Mouse (Mus musculus) thymus, adult 2 months (tissue): ENCODE results near the gene AU018091. TPM values are rescaled to one million over a fixed set of nuclear protein-coding genes. Genes with fewer than 3 reads are reported as not detected.

Experiments
- DNase-seq: peaks from one replicate; pipeline ENCODE4 v3.0.0; 2021
- H3K27ac ChIP-seq: fragments of 200-500 bp; 2 replicates; pipeline ENCODE4 v1.5.1; 2012; ENCODE audit warnings: low read length, control low read depth; ENCODE audit not compliant: control insufficient read depth, insufficient read depth
- H3K27me3 ChIP-seq: fragments of 200-500 bp; 2 replicates; pipeline ENCODE4 v1.6.1; 2012; ENCODE audit warnings: mild to moderate bottlenecking, low read length, moderate library complexity, mixed read lengths; ENCODE audit not compliant: control insufficient read depth, insufficient read depth
- H3K36me3 ChIP-seq: fragments of 200-500 bp; 2 replicates; pipeline ENCODE4 v1.6.1; 2012; ENCODE audit warnings: mild to moderate bottlenecking, low read length, moderate library complexity; ENCODE audit not compliant: control insufficient read depth, insufficient read depth
- H3K4me1 ChIP-seq: fragments of 200-500 bp; replicated peaks from 2 replicates; pipeline ENCODE4 v1.6.1; 2012; ENCODE audit warnings: low read length; ENCODE audit not compliant: control insufficient read depth, insufficient read depth
- H3K4me3 ChIP-seq: fragments of 200-500 bp; 2 replicates; pipeline ENCODE4 v1.5.1; 2012; ENCODE audit warnings: mild to moderate bottlenecking, low read length, control low read depth, moderate library complexity; ENCODE audit not compliant: control insufficient read depth, insufficient read depth
- CTCF ChIP-seq: fragments of 200-500 bp; IDR thresholded peaks from 2 replicates; pipeline ENCODE4 v1.5.1; 2012; ENCODE audit warnings: mild to moderate bottlenecking, control low read depth, low read length, moderate library complexity, borderline replicate concordance; ENCODE audit not compliant: control insufficient read depth, poor library complexity, insufficient read depth; ENCODE audit errors: extremely low read depth
- POLR2A ChIP-seq: fragments of 200-500 bp; IDR thresholded peaks from 2 replicates; pipeline ENCODE4 v1.6.1; 2012; ENCODE audit warnings: mild to moderate bottlenecking, low read length, control low read depth, moderate library complexity; ENCODE audit not compliant: control insufficient read depth, poor library complexity, insufficient read depth; ENCODE audit errors: extremely low read depth
- WGBS: fragments of 180-500 bp; shearing (Covaris S2); methylation state at CpG from one replicate; pipeline ENCODE4 v1.1.7; 2018; 5-methylcytosine and 5-hydroxymethylcytosine counted together
- polyA plus RNA-seq: library from polyadenylated mRNA; depleted of rRNA; stranded (reverse); fragments of >200 nt; gene quantifications from 2 replicates; pipeline ENCODE4 v1.2.3, GENCODE M21; 2012

AU018091 gene
- polyA plus RNA-seq, 1 experiment, result 0.12 TPM

DNA sequence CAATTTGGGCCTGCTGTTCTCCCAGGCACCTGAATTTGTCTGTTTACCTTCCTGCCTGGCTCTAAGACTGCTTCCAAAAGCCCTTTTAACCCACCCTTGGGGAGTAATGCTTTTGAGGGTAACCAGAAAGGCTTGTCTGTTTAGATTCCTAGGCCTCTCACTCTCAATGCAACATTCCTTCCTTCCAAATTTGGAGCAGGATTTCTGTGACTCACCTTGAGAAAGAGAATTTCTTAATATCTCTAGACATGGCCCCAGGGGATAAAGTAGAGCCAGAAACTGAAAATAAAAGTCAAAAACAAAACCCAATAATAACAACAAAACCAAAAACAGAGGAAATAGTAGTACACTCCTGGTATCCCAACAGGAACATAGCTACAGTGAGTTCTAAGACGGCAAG lies 707 bp downstream of the AU018091 start:
- Histone ChIP-seq H3K4me1 (no peaks in the 10 kb centered on the region), H3K4me3 (no peak overlapping the region), H3K27me3 (no peaks in the 10 kb centered on the region), H3K36me3 (no peaks in the 10 kb centered on the region), H3K27ac (no peak overlapping the region)
- 93% methylated on average over 1 of the region's 1 CpGs for WGBS
- no peak for DNase-seq
- TF ChIP-seq CTCF, result no peak
- TF ChIP-seq POLR2A, result no peak

DNA sequence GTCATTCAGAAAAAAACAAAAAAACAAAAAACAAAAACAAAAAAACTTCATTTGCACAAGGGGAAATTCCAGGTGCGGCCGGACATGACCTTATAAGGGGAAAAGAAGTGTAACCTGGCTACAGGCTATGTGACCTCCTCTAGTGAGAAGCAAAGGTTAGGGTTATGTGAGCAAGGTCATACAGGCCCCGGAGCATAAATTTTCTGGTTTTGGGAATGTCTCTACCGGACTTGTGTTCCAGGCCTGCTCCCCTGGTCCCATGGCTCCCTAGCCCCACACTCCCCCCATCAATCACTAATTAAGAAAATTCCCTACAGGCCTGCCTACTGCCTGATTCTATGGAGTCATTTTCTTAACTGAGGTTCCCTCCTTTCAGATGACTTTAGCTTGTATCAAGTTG lies 2.7 kb downstream of the AU018091 start:
- Histone ChIP-seq H3K36me3 (no peaks in the 10 kb centered on the region), H3K27ac (no peak overlapping the region), H3K27me3 (no peaks in the 10 kb centered on the region), H3K4me3 (no peak overlapping the region), H3K4me1 (no peaks in the 10 kb centered on the region)
- DNase-seq, result no peak
- WGBS, result 98% methylated on average over 4 of the region's 4 CpGs
- TF ChIP-seq CTCF (no peak), POLR2A (no peak)

DNA sequence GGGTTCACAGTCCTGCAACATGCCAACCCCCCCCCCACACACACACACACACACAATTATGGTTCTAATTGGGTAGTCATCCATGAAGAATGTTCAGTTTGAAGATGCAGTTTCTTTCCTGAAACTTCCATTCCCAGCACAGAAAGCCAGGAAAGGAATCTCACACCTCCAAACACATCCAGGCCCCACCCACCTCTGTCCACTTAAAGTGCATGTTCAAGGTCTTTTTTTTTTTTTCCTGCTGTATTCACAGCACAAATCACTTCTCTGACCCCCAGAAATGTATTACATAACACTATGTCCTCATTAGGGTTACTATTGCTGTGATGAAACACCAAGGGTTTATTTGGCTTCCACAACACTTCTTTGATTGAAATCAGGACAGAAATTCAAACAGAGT lies 4.0 kb downstream of the AU018091 start:
- DNase-seq, result no peak
- no peaks in the 10 kb centered on the region for H3K27me3 ChIP-seq
- no peaks in the 10 kb centered on the region for H3K4me1 ChIP-seq
- no peak for TF ChIP-seq CTCF
- TF ChIP-seq POLR2A, result no peak
- H3K36me3 ChIP-seq, result no peaks in the 10 kb centered on the region
- H3K4me3 ChIP-seq, result no peak overlapping the region
- no peak overlapping the region for H3K27ac ChIP-seq

DNA sequence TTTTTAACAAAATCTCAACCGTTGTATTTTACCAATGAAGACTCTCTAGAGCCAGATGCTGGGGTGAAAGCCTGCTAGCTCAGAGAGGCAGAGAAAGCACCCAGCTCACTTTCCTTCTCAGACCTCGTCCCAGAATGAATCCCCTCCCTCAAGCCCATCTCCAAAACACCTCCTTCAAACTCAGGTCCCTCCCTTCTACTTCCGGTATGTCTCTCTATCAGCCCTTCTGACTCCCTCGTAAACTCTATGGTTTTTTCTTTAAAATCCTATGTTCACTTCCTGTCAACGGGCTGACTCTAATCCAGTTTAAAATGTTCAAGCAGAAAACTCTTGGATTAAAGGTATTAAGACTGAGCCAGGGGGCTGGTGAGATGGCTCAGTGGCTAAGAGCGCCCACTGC lies 4.6 kb downstream of the AU018091 start:
- 79% methylated on average over 6 of the region's 6 CpGs for WGBS
- TF ChIP-seq POLR2A (no peak), CTCF (no peak)
- Histone ChIP-seq H3K27ac (no peak overlapping the region), H3K4me1 (no peaks in the 10 kb centered on the region), H3K36me3 (no peaks in the 10 kb centered on the region), H3K4me3 (no peak overlapping the region), H3K27me3 (no peaks in the 10 kb centered on the region)
- no peak for DNase-seq

DNA sequence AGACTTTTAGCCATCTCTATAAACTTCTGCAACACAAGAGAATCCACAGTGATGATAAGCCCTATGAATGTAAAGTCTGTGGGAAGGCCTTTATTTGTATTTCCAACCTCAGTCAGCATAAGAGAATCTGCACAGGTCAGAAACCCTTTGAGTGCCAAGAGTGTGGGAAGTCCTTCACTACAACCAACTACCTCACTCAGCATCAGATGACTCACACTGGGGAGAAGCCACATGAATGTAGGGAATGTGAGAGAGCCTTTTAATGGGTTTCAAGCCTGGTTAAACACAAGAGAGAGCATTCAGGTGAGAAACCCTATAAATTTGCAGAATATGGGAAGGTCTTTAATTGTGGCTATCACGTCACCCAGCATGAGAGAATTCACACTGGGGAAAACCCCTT lies 18.6 kb downstream of the AU018091 start:
- Histone ChIP-seq H3K4me1 (no peaks in the 10 kb centered on the region), H3K27ac (no peak overlapping the region), H3K4me3 (no peak overlapping the region), H3K27me3 (no peaks in the 10 kb centered on the region), H3K36me3 (no peaks in the 10 kb centered on the region)
- no peak for DNase-seq
- TF ChIP-seq CTCF (no peak), POLR2A (no peak)
- WGBS, result 88% methylated on average over 1 of the region's 1 CpGs

DNA sequence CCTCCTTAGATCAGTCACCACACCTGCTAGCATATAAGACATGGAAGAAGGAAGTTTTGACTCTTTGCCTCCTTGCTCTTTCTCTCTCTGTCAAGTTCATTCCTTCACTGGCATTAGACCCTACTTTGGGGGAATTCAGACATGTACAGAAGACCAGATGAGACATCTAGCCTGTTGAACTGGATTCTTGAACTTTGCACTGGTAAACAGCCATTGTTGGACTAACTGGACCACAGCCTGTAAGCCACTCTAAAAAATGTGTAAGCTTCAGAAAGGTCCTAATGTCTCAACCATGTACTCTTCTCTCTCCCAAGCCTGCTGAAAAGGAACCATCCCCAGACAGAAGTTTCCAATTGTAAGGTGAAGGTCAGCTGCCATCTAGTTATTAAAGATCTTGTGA lies 22.9 kb downstream of the AU018091 start:
- Histone ChIP-seq H3K27me3 (no peaks in the 10 kb centered on the region), H3K27ac (no peak overlapping the region), H3K36me3 (no peaks in the 10 kb centered on the region), H3K4me1 (no peaks in the 10 kb centered on the region), H3K4me3 (no peak overlapping the region)
- DNase-seq, result no peak
- TF ChIP-seq POLR2A (no peak), CTCF (no peak)

DNA sequence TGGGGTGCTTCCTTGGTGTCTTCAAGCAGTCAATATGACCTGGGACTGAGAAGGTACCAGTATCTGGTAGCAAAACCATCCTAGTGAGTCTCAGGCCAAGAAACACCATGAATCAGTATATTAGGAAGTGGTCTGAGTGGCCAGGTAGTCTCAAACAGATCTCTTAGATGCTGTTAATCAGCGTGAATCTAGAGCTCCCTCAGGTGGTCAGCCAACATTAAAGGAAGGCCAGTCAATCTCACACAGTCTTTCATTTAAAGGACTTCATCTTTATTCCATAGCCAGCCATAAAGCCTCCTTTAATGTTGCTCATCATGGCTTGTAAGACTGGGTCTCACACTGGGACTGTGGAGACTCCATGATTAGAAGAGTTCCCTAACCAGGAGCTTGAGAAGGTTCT lies 25.7 kb downstream of the AU018091 start:
- 20% methylated on average over 1 of the region's 1 CpGs for WGBS
- Histone ChIP-seq H3K27me3 (no peaks in the 10 kb centered on the region), H3K4me1 (no peaks in the 10 kb centered on the region), H3K27ac (no peak overlapping the region), H3K36me3 (no peaks in the 10 kb centered on the region), H3K4me3 (no peak overlapping the region)
- DNase-seq, result no peak
- TF ChIP-seq POLR2A (no peak), CTCF (no peak)
